Mouse (Mus musculus) right cerebral cortex, postnatal 4 days (tissue): ENCODE data around the gene Hdac9.

Source experiments
- DNase-seq: peaks from one replicate; pipeline ENCODE4 v3.0.0-alpha.2; 2022

The Hdac9 gene

GRCm38 (mm10) chr12:34916995-34917394 is at the start of gene Hdac9:
Gene Hdac9 (minus strand): TSS chr12:34917095.
- DNase-seq: no peak

- no peak for DNase-seq
These were observed 32.3 kb upstream of the Hdac9 start for GRCm38 (mm10) chr12:34949066-34949706.

GRCm38 (mm10) chr12:34937918-34938317 is 21.0 kb upstream of the Hdac9 start:
- DNase-seq: peak; percentile 16

- no peak for DNase-seq
These were observed 8.9 kb downstream of the Hdac9 start for GRCm38 (mm10) chr12:34908008-34908407.

GRCm38 (mm10) chr12:34907506-34907850 is 9.4 kb downstream of the Hdac9 start:
- DNase-seq: peak; percentile 25

- peak; percentile 62 for DNase-seq
These were observed 10.0 kb downstream of the Hdac9 start for GRCm38 (mm10) chr12:34906704-34907505.

GRCm38 (mm10) chr12:34906376-34906703 is 10.6 kb downstream of the Hdac9 start:
- no peak for DNase-seq

GRCm38 (mm10) chr12:34900241-34900640 is 16.7 kb downstream of the Hdac9 start:
- no peak for DNase-seq

GRCm38 (mm10) chr12:34894867-34895266 is 22.0 kb downstream of the Hdac9 start:
- DNase-seq: no peak

GRCm38 (mm10) chr12:34888694-34889093 is 28.2 kb downstream of the Hdac9 start:
- no peak for DNase-seq

GRCm38 (mm10) chr12:34874926-34875325 is 42.0 kb downstream of the Hdac9 start:
- no peak for DNase-seq

- DNase-seq: no peak
These were observed 45.9 kb downstream of the Hdac9 start for GRCm38 (mm10) chr12:34871028-34871427.

GRCm38 (mm10) chr12:34841196-34841595 is 75.7 kb downstream of the Hdac9 start:
- no peak for DNase-seq

GRCm38 (mm10) chr12:34837318-34837717 is 79.6 kb downstream of the Hdac9 start:
- DNase-seq: no peak

GRCm38 (mm10) chr12:34836864-34837263 is 80.0 kb downstream of the Hdac9 start:
- no peak for DNase-seq

- DNase-seq: no peak
These were observed 80.8 kb downstream of the Hdac9 start for GRCm38 (mm10) chr12:34836085-34836484.

GRCm38 (mm10) chr12:34835493-34835892 is 81.4 kb downstream of the Hdac9 start:
- no peak for DNase-seq

GRCm38 (mm10) chr12:34828684-34829083 is 88.2 kb downstream of the Hdac9 start:
- no peak for DNase-seq

GRCm38 (mm10) chr12:34826931-34827330 is 90.0 kb downstream of the Hdac9 start:
- DNase-seq: no peak

- DNase-seq: no peak
These were observed 96.7 kb downstream of the Hdac9 start for GRCm38 (mm10) chr12:34820229-34820628.

- no peak for DNase-seq
These were observed 105.0 kb downstream of the Hdac9 start for GRCm38 (mm10) chr12:34811673-34812613.

- DNase-seq: no peak
These were observed 106.7 kb downstream of the Hdac9 start for GRCm38 (mm10) chr12:34810221-34810620.

- DNase-seq: no peak
These were observed 108.7 kb downstream of the Hdac9 start for GRCm38 (mm10) chr12:34808180-34808579.
